Mouse (Mus musculus): ENCODE data around the gene Btnl10.

The Btnl10 gene

GRCm38 (mm10) chr11:58917745-58918366, at the start of gene Btnl10:
TSS of gene Btnl10 (plus strand) at chr11:58917908.
- in situ Hi-C loops (cut with MboI; ENCODE audit: low sequenced_read_pairs) = no loop called here

DNA sequence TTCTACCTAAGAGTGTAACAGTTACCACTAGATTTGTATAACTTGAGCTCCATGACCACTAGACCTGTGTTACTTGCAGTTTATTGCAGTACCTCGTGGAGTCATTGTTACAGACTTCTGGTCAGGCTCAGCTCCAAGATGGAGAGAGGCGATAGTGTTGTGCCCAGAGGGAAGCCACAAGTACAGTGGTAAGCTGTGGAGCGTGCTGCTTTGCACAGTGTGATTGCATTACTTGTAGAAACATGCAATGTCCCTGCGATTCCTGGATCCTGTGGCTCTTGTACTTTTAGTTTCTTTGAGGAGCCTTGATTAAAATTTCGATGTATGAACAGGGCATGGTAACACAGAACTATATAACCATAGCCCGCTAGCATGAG, 49.8 kb upstream of the Btnl10 start:
- in situ Hi-C loops (cut with MboI; ENCODE audit: low sequenced_read_pairs) = no loop called here

GRCm38 (mm10) chr11:58870961-58871360, 46.7 kb upstream of the Btnl10 start:
- in situ Hi-C loops (cut with MboI; ENCODE audit: low sequenced_read_pairs) = no loop called here

DNA sequence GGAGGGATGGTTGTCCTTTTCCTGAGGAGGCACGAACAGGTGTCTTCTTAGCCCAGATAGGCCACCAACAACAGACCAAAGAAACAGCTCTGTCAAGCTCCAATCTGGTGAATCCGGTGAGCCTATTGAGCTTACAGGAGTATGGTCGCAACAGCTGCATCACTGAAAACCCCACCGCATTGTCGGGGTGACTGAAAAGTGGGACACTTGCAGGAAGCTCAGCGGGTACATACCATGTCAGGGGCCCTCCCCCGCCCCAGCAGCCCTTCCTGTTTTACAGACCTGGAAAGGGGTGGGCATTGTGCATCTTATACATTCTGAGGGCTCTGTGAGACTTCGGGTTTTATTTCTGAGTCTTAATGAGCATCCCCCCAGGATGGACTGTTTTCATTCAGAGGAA, 34.0 kb upstream of the Btnl10 start:
- in situ Hi-C loops (cut with MboI; ENCODE audit: low sequenced_read_pairs) = no loop called here

- in situ Hi-C loops (cut with MboI; ENCODE audit: low sequenced_read_pairs) = no loop called here
These were observed 27.2 kb upstream of the Btnl10 start for GRCm38 (mm10) chr11:58890511-58890910.

- in situ Hi-C loops (cut with MboI; ENCODE audit: low sequenced_read_pairs) = no loop called here
These were observed 23.3 kb upstream of the Btnl10 start for GRCm38 (mm10) chr11:58894456-58894855.

DNA sequence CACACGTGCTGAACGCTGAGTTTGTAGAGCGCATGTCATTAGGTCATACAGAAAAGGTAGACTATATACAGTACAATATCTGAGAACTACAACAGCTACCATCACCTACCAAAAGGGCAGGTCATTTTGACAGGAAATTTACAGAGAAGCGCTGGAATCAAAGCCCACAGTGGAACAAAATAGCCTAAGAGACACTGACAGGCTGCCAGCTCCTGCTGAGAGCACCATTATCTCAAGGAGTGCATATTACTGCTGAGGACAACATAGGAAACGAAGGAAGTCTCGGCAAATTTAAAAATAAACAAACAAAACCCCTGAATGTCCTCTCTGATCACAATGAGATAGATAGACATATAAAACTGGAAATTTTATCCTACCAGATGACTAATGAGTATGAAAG, 20.2 kb upstream of the Btnl10 start:
- in situ Hi-C loops (cut with MboI; ENCODE audit: low sequenced_read_pairs) = no loop called here

- in situ Hi-C loops (cut with MboI; ENCODE audit: low sequenced_read_pairs) = no loop called here
These were observed 16.6 kb upstream of the Btnl10 start for GRCm38 (mm10) chr11:58901080-58901479.

DNA sequence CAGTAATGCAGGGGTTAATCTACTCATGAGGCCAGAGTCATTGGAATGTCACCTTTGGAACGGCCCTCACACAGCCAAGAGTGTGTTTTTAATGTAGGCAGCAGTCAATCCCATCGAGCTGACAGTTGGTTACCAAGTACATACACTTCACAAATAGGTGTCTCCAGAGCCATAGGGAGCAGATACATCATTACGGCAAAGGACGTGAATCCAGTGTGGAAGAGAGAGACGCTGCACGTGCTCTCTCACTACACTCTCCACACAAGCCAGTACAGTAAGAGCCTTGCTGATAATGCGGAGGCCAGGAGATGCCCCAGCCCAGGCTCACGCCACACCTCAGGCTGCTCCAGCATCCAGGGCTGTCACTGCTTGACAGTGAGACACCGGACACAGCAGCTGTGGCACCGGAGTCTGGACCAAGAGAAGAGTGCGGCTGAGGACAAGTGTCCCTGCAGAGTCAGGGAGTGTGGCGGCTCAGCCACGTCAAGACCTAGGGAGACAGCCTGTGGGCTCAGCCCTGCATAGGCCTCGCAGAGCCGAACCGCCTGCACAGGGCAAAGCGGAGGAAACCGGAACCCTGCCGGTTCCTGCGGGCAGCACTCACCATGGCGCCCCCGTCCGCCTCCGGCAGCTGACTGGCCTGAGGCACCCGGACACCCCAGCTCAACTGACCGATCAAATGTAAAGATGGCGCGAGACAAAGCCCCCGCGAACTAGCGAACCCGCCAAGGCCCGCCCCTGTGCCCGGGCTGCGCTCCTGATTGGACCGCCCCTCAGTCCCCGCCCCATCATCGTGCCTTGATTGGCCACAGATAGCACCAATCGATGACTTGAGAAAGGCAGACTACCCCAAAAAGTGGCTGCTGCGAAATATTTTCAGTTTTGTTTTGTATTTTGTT, 13.9 kb upstream of the Btnl10 start, which contains the start of gene Zfp39:
Gene Zfp39 (minus strand): TSS at position 715 of the 899 bp plus-strand sequence.
- in situ Hi-C loops (cut with MboI; ENCODE audit: low sequenced_read_pairs) = no loop called here

GRCm38 (mm10) chr11:58904410-58904718, 13.3 kb upstream of the Btnl10 start:
- in situ Hi-C loops (cut with MboI; ENCODE audit: low sequenced_read_pairs) = no loop called here

- in situ Hi-C loops (cut with MboI; ENCODE audit: low sequenced_read_pairs) = no loop called here
These were observed 12.9 kb upstream of the Btnl10 start for GRCm38 (mm10) chr11:58904838-58905237.

DNA sequence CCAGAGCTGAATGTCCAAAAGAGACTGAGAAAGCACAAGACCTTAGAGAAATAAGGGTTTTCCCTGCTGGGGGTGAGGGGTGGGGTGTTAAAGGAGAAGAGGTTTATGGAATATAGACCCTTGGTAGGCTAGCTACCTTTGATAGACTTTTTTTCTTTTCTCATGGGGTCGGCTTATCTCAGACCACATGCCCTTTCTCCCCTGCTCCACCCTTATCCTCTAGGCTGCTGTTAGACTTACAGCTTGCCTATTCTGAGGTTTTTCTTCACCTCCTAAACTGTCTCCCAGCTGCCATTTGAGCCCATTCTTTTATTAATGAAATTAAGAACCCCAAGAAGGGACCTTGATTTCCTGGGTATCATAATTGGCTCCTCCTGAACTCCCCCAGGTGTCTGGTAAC, 3.9 kb upstream of the Btnl10 start:
- in situ Hi-C loops (cut with MboI; ENCODE audit: low sequenced_read_pairs) = no loop called here

DNA sequence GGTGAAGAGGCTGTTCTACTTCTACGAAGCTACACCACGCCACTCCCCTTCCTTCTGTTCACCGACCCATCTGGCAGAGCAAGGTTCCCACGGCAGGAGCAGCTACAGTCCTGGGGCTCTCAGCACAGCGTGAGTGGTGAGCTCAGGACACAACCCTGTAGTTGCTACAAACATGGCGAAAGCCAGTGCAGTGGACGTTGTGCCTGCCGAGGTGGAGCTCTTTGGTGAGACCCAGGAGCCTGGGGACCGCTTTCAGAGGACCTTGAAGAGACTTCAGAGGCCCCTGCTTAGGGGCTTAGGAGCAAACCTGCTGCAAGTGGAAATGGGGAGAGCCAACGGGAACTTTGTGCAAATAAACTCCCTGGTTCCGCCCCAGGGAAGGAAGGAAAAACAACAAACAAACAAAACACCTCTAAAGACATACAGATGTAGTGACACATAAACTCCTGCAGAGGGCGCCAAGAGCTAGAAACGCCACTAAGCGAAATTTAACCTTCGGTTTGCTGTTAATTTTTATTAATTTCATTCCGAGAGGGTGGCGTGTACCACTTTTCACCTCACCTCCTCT, 3.2 kb upstream of the Btnl10 start:
- in situ Hi-C loops (cut with MboI; ENCODE audit: low sequenced_read_pairs) = no loop called here

- in situ Hi-C loops (cut with MboI; ENCODE audit: low sequenced_read_pairs) = no loop called here
These were observed 596 bp upstream of the Btnl10 start for GRCm38 (mm10) chr11:58916879-58917744.

DNA sequence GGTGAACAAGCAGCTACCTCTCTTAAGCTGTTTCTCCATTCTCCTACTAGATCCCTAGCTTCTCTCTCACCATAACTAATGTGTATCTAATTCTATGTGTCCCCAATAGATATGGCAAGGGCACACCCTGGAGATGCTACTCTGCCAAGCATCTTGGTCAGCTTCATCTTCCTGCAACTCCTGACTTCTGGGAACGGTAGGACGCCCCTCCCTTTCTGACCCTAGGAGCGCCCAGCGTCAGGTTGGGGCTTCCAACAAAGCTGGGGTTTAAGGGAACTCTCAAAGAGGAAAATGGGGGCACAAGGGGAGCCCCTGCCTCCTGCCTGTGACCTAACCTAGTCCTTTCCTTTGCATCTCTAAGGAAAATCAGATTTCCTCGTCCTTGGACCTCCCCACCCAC, 1.1 kb downstream of the Btnl10 start:
- in situ Hi-C loops (cut with MboI; ENCODE audit: low sequenced_read_pairs) = no loop called here

GRCm38 (mm10) chr11:58922420-58922819, 4.7 kb downstream of the Btnl10 start:
- in situ Hi-C loops (cut with MboI; ENCODE audit: low sequenced_read_pairs) = no loop called here

DNA sequence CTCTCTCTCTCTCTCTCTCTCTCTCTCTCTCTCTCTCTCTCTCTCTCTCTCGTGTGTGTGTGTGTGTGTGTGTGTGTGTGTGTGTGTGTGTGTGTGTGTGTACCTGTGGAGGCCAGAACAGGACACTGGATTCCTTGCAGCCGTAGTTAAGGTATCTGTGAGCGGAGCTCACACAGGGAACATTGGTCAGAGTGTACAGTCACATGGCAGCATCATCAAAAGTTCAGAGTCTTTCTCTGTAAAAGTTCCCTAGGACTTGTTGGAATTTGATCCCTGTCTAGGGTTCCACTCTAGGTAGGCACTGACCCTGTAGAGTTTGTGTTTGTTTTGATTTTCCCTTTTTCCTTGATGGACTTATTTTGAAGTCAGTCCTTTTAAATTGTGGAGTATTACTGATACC, 8.9 kb downstream of the Btnl10 start:
- in situ Hi-C loops (cut with MboI; ENCODE audit: low sequenced_read_pairs) = no loop called here

GRCm38 (mm10) chr11:58927053-58927452, 9.3 kb downstream of the Btnl10 start:
- in situ Hi-C loops (cut with MboI; ENCODE audit: low sequenced_read_pairs) = no loop called here

- in situ Hi-C loops (cut with MboI; ENCODE audit: low sequenced_read_pairs) = no loop called here
These were observed 10.3 kb downstream of the Btnl10 start for GRCm38 (mm10) chr11:58927790-58928651.

DNA sequence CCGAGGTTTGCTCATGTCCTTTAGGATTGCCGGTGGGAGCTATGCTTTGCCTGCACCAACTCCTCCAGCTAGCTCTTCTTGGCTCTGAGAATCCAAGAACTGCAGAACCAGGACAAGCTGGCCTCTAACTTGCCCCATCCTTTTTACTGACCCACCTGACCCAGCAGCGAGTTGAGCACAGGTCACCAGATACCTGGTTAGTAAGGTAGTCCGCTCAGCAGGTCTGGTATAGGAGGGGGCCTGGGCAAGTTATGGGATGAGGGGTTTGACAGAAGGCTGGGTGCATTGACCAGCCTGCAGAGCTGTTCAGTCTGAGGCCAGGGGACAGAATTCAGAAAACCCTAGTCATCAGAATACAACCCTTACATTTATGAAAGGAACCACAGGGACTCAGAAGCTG, 11.3 kb downstream of the Btnl10 start:
- in situ Hi-C loops (cut with MboI; ENCODE audit: low sequenced_read_pairs) = no loop called here

Measured in CH12F3 (cell line).